9 mouse cellular contexts compared by ENCODE assay signal in genomic region chr3:157565196-157565595, GRCm38 (mm10). TPM values are rescaled to one million over a fixed set of nuclear protein-coding genes. Genes with fewer than 3 reads are reported as not detected.
A peak's percentile ranks its signal among the peaks of the same experiment; 100 is the strongest.
DNase-seq lines count a peak whose midpoint lies in the region; ATAC-seq and TF ChIP-seq lines count a peak whose summit lies in the region.
"Had no signal": no experiment of that assay in that cellular context is flagged by ENCODE, and none has a peak within 500 bp of the region (broad histone marks: within the 10 kb centered on the region; RNA-seq: fewer than 3 reads in every experiment).

No protein-coding gene starts in this region.

- H3K4me3 ChIP-seq in intestine, postnatal 0 days (ENCODE audit: low read depth, low read length): no peak overlapping the region
- H3K4me3 ChIP-seq in intestine, embryonic 16.5 days (ENCODE audit: low read length): no peak overlapping the region
- no peak overlapping the region for H3K4me3 ChIP-seq in thymus, adult 2 months (ENCODE audit: control insufficient read depth, insufficient read depth, low read length)
- no peak overlapping the region for H3K4me3 ChIP-seq in intestine, embryonic 15.5 days (replicated peaks)
- H3K4me3 ChIP-seq: liver, embryonic 15.5 days had no signal

- H3K27ac ChIP-seq in intestine, postnatal 0 days (ENCODE audit: low read depth, low read length): no peak overlapping the region
- no peak overlapping the region for H3K27ac ChIP-seq in intestine, embryonic 16.5 days (ENCODE audit: low read length)
- H3K27ac ChIP-seq in thymus, adult 2 months (ENCODE audit: control insufficient read depth, insufficient read depth, low read length): no peak overlapping the region
- no peak overlapping the region for H3K27ac ChIP-seq in intestine, embryonic 15.5 days
- H3K27ac ChIP-seq: liver, embryonic 15.5 days had no signal

- H3K4me2 ChIP-seq in intestine, postnatal 0 days (replicated peaks; ENCODE audit: low read depth): no peak overlapping the region
- H3K4me2 ChIP-seq in intestine, embryonic 16.5 days (ENCODE audit: low read depth, low read length): no peak overlapping the region
- no peak overlapping the region for H3K4me2 ChIP-seq in intestine, embryonic 15.5 days (replicated peaks)
- H3K4me2 ChIP-seq: liver, embryonic 15.5 days had no signal

- H3K9me3 ChIP-seq in intestine, postnatal 0 days (ENCODE audit: control insufficient read depth): no peaks in the 10 kb centered on the region
- no peaks in the 10 kb centered on the region for H3K9me3 ChIP-seq in intestine, embryonic 16.5 days (ENCODE audit: control insufficient read depth, low read length)
- H3K9me3 ChIP-seq in intestine, embryonic 15.5 days: no peaks in the 10 kb centered on the region
- H3K9me3 ChIP-seq: liver, embryonic 15.5 days had no signal

- no peaks in the 10 kb centered on the region for H3K36me3 ChIP-seq in intestine, postnatal 0 days (ENCODE audit: control insufficient read depth, insufficient read depth)
- no peaks in the 10 kb centered on the region for H3K36me3 ChIP-seq in intestine, embryonic 16.5 days (ENCODE audit: control insufficient read depth, insufficient read depth, low read length)
- H3K36me3 ChIP-seq in thymus, adult 2 months (ENCODE audit: control insufficient read depth, insufficient read depth, low read length): no peaks in the 10 kb centered on the region
- no peaks in the 10 kb centered on the region for H3K36me3 ChIP-seq in intestine, embryonic 15.5 days
- H3K36me3 ChIP-seq: liver, embryonic 15.5 days had no signal

- peak; percentile 76 for TF ChIP-seq CTCF in intestine, postnatal 0 days (IDR thresholded peaks at IDR 0.05; ENCODE audit: low read depth)
- no peak for TF ChIP-seq CTCF in thymus, adult 2 months (IDR thresholded peaks at IDR 0.05; ENCODE audit: borderline replicate concordance, control insufficient read depth, extremely low read depth, insufficient read depth, low read length, poor library complexity)

- WGBS in intestine, postnatal 0 days: 5% methylated on average over 2 of the region's 2 CpGs
- 4% methylated on average over 2 of the region's 2 CpGs for WGBS in intestine, embryonic 16.5 days
- 3% methylated on average over 2 of the region's 2 CpGs for WGBS in thymus, adult 2 months
- 2% methylated on average over 2 of the region's 2 CpGs for WGBS in intestine, embryonic 15.5 days

- no peak for ATAC-seq in intestine, postnatal 0 days
- no peak for ATAC-seq in intestine, embryonic 16.5 days
- peak; percentile 52 for ATAC-seq in megakaryocyte-erythroid progenitor cell, adult 5-6 weeks (replicated peaks; ENCODE audit: low FRiP score, low TSS enrichment, poor library complexity, severe bottlenecking)
- no peak for ATAC-seq in intestine, embryonic 15.5 days

- peak; percentile 12 for DNase-seq in thymus, adult 2 months
- DNase-seq in thymus, adult 18-20 months: no peak
- peak; percentile 51 for DNase-seq in c-Kit-positive CD71-positive TER-119-negative erythroid progenitor cells, embryonic 14.5 days (ENCODE audit: low read depth)
- DNase-seq in cerebellum, adult 11 months: no peak

- H3K4me1 ChIP-seq in intestine, postnatal 0 days (replicated peaks; ENCODE audit: control insufficient read depth, insufficient read depth, low read length): no peaks in the 10 kb centered on the region
- H3K4me1 ChIP-seq in intestine, embryonic 16.5 days (ENCODE audit: control insufficient read depth, insufficient read depth, low read length): peaks cover 11% of the 10 kb centered on the region
- H3K4me1 ChIP-seq in thymus, adult 2 months (replicated peaks; ENCODE audit: control insufficient read depth, insufficient read depth, low read length): peaks cover 11% of the 10 kb centered on the region; the same call in 1 of the 2 replicates
- H3K4me1 ChIP-seq in intestine, embryonic 15.5 days (replicated peaks): peaks cover 11% of the 10 kb centered on the region

- no peak for TF ChIP-seq POLR2A in thymus, adult 2 months (IDR thresholded peaks at IDR 0.05; ENCODE audit: control insufficient read depth, extremely low read depth, insufficient read depth, low read length, poor library complexity)

- no peak overlapping the region for H3K9ac ChIP-seq in intestine, postnatal 0 days (ENCODE audit: low read depth, low read length)
- H3K9ac ChIP-seq in intestine, embryonic 16.5 days (ENCODE audit: low read depth, low read length): no peak overlapping the region
- H3K9ac ChIP-seq in intestine, embryonic 15.5 days: no peak overlapping the region
- H3K9ac ChIP-seq: liver, embryonic 15.5 days had no signal

- H3K27me3 ChIP-seq in intestine, postnatal 0 days (replicated peaks; ENCODE audit: control insufficient read depth, insufficient read depth, low read length): peaks cover 25% of the 10 kb centered on the region
- H3K27me3 ChIP-seq in intestine, embryonic 16.5 days (replicated peaks; ENCODE audit: control insufficient read depth, insufficient read depth, low read length): peaks cover 27% of the 10 kb centered on the region
- no peaks in the 10 kb centered on the region; the same call in 1 of the 2 replicates for H3K27me3 ChIP-seq in thymus, adult 2 months (ENCODE audit: control insufficient read depth, insufficient read depth, low read length)
- peaks cover 25% of the 10 kb centered on the region for H3K27me3 ChIP-seq in intestine, embryonic 15.5 days (replicated peaks)

RNA-seq across cellular contexts. Expression of gene Ptger3, which starts 1.5 kb away (rescaled TPM):
- 8.6 and 8.7 TPM in 2 replicates for polyA plus RNA-seq in intestine, postnatal 0 days (2015; fragmentation: Nextera tagmentation; extraction: Ambion mirVana)
- polyA plus RNA-seq in intestine, embryonic 16.5 days (2015; fragmentation: Nextera tagmentation; extraction: Ambion mirVana): 12.9 and 14.1 TPM in 2 replicates
- polyA plus RNA-seq in thymus, adult 2 months (2012; rRNA removed): 7.7 and 9.5 TPM in 2 replicates
- total RNA-seq in megakaryocyte-erythroid progenitor cell, adult 5-6 weeks (2014; fragmentation: Nextera tagmentation): 2.9 and 7.8 TPM in 2 replicates
- 11.7 and 15.9 TPM in 2 replicates for total RNA-seq in megakaryocyte-erythroid progenitor cell, adult 5-6 weeks (2017)
- 13.6 and 13.9 TPM in 2 replicates for polyA plus RNA-seq in intestine, embryonic 15.5 days (2015; fragmentation: Nextera tagmentation; extraction: Ambion mirVana)

RNA-seq across cellular contexts. Expression of gene Zranb2, which starts 31.2 kb away (rescaled TPM):
- 51.6 and 53.3 TPM in 2 replicates for polyA plus RNA-seq in intestine, postnatal 0 days (2015; fragmentation: Nextera tagmentation; extraction: Ambion mirVana)
- polyA plus RNA-seq in intestine, embryonic 16.5 days (2015; fragmentation: Nextera tagmentation; extraction: Ambion mirVana): 67.5 and 77.2 TPM in 2 replicates
- 9.4 and 11.2 TPM in 2 replicates for polyA plus RNA-seq in thymus, adult 2 months (2012; rRNA removed)
- 111 and 114 TPM in 2 replicates for total RNA-seq in megakaryocyte-erythroid progenitor cell, adult 5-6 weeks (2014; fragmentation: Nextera tagmentation)
- 475 and 602 TPM in 2 replicates for total RNA-seq in megakaryocyte-erythroid progenitor cell, adult 5-6 weeks (2017)
- polyA plus RNA-seq in intestine, embryonic 15.5 days (2015; fragmentation: Nextera tagmentation; extraction: Ambion mirVana): 77.8 and 93.6 TPM in 2 replicates

Comparison
In these comparisons a context has a peak if more than half of its experiments do, and no peak if none do; other contexts are left out.
1. DNase-seq: peak in thymus, adult 2 months (single experiment) and c-Kit-positive CD71-positive TER-119-negative erythroid progenitor cells, embryonic 14.5 days (single experiment); none in thymus, adult 18-20 months (0 of 2) and cerebellum, adult 11 months (single experiment).